Mouse (Mus musculus) right cerebral cortex, postnatal 25 days (tissue): ENCODE results near the gene Ly86.

Source experiments
- DNase-seq: peaks from one replicate; pipeline ENCODE4 v3.0.0; 2022

Gene Ly86

DNA sequence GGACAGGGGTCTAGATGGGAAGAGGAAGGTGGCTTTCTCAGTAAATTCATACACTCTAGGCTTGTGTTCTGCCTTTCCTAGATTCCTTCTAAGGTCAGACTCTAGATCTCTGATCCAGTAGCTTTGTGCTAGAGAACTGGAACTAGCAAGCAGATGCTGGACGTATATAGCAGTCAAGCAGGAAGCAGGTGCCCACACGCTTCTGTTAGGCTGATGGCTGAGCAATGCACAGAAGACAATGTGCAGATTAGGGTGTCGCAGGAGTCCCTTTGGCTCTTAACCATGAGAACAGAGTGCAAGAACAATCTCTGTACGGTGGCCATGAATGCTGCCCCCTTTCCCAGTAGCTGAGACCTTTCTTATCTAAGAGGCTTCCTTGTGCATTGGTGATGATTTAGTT lies 9.4 kb downstream of the Ly86 start:
- DNase-seq, result no peak

DNA sequence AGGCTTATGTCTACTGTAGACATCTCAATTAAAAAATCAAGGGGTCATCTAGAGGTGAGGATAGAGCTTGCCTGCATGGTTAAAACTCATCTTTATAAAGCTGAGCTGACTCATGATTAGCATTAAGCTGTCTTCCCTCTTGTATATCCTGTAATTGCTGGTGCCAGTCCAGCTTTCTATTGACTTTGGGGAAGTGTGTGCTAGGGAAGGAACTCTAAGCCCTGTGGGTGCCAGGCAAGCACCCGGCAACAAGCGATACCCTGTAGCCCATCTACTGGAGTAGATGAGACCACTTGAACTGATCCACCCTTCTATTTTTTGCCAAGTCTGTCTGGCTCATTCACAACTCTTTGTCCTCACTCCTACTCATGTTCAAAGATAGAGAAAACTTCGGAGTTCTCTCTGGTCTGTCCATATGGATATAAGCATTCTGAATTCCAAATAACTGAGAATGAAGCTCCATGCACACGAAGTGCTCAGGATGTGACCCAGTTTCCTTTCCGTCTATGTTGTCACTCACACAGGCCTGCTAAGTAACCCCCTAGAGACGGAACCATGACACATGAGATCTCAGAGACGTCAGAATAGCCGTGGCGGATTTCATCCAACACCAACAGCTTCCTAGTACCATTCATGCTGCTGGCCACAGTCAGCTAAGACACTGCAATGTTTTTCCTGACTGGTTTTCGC lies 10.8 kb downstream of the Ly86 start:
- no peak for DNase-seq

DNA sequence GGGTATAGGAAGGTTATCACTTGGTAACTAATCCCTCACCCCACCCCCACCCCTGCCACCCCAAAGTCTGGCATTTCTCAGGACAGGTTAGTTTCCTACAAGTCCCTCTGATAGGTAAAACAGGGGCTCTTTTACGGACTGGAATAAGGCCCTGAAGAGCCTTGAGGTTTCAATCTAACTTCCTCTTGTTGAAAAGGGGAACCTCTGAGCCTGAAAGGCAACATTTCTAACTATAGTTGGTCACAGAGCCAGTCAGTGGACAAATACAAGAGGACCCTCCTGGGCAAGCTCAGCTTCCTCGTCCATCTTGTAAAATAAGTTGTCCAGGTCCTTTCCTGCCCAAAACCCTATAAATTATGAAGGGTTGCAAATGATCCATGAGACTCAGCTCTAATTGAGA lies 11.5 kb downstream of the Ly86 start:
- no peak for DNase-seq

DNA sequence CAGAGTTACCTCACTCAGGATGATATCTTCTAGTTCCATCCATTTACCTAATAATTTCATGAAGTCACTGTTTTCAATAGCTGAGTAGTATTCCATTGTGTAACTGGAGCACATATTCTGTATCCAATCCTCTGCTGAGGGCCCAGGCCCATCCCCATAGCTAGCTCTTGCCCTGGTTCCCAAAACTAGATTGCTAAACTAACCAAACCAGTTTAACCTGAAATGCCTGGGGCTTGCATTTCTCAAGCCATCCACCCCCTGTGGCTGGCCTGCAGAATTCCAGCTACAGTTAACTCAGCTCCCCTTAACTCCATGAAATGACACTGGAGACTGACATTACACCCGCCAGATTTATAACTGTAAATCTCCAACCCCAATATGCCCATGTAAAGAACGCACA lies 13.1 kb downstream of the Ly86 start:
- DNase-seq, result no peak

DNA sequence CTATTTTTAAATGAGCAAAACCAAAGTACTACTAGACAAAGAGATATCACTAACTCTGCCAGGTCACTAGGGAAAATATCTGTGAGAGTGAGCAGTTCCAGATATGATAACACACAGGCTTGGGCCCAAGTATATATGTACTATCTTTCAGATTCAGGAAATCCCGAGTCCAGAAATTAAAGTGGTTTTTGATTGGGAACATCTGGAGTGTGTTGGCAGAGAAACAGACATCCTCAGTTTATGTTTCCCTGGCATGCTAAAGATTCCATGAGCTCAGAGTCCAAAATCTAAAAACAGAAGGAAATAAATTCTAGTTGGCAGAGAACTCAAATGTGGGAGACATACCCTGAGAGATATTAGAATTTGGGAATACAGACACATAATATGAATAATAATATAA lies 16.2 kb downstream of the Ly86 start:
- no peak for DNase-seq

DNA sequence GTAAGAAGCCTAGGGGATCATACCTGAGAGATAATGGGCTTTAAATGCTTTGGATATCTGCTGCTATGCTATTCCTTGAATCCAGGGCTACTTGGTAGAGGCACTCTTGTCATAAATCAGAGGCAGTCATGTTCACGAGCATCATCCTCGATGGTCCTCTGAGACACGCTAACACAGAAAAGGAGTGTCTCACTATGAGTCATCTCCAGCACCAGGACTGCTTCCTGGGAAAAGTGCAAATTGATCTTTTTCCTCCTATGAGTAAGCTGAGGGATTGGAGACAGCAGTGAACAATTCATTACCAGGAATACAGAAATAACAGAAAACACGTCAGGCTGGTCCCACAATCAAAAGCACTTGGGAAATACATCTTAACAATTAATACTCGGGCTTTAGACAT lies 19.3 kb downstream of the Ly86 start:
- DNase-seq, result no peak

DNA sequence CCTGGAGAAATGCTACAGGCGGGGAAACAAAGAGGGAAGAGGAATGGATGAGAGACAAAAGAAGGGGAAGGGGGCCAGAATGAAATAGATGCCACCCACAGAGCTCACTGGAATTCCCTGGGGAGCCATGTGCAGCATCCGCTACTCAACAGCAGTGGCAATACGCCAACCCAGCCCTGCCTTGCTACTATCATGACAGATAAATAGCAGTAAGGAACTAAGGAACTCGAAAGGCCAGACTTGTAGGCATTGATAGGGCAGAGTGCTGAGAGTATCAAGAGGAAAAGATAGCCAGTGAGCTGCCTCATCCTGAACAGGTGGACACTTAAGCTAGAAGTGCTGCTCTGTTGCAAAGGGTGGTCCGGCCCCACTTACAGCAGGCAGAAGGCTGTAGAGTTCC lies 31.4 kb downstream of the Ly86 start:
- no peak for DNase-seq

DNA sequence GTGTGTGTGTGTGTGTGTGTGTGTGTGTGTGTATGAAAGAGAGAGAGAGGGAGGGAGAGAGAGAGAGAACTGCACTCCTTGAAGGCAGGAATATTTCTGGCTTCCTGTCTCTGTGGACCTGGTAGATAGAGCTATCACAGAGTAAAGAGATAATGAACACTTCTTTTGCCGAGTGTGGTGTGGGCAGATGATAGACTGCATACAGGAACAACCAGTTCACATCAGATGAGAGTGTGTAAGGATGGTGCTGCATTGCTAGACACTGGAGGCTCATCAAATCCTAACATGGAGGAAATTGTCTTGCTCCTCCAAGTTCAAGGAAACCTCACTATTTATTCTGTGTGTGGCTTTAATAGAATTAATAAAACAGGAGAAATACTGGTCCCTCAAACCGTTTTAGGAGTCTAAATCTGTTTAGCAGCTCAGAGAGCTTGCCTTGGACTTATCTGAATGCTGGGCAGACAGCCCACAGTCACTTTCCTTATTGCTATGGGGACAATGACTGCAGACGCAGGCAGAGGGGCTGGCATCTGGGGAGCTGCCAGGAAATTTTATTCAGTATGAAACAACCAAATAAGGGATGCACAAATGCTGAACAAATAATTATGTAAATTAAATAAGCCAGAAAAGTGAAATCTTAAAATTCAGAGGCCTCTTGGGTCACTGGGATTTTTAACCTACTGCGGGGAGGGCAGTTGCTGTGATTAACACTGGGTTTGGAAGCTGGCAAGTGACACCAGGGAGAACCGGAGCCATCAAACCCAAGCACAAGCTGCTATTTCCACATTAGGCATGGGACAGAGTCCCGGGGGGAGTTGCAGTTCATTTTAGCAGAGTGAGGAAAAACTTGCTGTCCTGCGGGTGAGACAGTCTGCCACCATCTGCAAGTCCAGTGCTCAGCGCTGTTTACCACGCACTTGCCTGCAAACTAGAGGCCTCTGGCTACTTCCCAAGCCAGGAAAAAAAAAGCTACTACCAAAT lies 43.5 kb downstream of the Ly86 start:
- peak; percentile 16 for DNase-seq

DNA sequence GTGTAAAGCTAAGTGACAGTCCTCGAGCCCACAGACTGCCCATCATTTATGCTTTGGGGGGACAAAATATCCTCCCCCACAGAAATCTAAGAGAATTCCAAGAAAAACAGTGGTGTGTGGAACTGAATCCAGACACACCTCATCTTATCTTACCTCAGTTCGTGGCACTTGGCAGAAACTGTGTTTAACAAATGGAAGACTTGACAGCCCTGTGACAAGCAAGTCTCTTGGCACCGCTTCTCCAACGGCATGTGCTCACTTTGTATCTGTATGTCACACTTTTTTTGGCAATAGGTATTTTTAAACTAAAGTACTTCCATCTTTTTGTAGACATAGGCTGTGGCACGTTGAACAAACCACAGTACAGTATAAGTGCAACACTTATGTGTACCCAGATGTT lies 44.3 kb downstream of the Ly86 start:
- DNase-seq, result no peak

DNA sequence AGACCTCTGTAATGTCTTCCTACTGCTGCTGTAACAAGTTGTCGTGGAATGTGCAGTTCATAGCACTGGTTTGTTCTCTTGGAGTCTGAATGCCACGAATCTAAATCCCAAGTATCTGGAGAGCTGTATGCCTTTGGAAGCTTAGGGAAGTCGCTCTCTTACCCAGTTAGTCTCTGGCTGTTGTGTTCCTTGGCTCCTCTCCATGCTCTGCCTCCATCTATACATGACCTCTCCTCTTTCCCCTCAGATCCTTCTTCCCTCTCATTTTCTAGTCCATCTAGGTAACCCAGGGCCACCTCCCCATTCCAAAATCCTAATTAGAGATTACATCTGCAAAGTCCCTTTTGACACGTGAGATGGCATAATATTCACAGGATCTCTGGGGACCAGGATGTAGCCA lies 53.8 kb downstream of the Ly86 start:
- DNase-seq, result no peak

DNA sequence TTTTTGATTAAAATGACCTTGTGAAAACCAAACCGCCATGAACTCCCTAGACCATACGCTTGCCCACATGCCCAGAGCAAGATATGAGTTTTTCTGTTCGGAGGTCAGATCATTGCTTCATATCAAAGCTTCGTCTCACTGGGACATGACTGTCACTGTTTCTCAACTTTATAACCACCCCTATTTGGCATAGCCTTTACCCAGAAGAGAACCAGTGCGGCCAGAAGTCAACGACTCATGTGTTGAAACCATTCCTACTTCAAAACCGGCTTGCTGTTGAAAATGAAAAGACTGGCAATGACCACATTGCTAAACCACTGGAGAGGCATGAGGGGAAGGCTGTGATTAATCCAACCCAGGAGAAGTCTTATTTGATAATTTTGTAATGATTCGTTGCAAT lies 54.3 kb downstream of the Ly86 start:
- DNase-seq, result no peak

DNA sequence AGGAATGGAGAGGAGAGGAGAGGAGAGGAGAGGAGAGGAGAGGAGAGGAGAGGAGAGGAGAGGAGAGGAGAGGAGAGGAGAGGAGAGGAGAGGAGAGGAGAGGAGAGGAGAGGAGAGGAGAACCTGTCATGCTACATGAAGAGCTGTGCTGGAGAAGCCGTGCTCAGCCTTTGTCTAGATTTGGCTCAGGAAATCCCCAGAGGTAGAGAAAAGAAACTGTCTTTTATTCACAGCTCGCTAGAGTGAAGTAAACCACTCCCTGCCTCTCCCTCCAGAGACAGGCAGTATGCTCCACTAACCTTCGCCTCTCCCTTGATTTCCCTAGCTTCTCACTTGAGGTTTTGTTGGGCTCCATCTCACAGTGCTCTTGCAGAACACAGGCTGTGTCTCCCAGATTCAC lies 57.4 kb downstream of the Ly86 start:
- no peak for DNase-seq

DNA sequence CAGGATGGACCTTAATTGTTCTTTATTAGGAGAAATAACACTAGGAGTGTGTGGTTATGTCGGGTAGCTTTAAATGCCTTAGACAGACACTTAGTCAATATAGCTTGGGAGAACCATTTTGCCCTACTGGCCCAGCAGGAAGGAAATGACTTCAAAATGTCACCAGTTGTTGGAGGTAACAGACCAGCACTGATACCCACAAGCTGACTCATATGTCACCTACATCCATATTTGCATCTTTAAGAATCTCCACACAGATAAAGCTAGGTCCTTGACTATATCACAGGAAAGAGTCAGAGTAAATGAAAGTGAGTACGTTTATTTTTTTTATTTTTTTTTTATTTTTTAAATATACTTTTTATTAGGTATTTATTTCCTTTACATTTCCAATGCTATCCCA lies 58.7 kb downstream of the Ly86 start:
- DNase-seq, result no peak

DNA sequence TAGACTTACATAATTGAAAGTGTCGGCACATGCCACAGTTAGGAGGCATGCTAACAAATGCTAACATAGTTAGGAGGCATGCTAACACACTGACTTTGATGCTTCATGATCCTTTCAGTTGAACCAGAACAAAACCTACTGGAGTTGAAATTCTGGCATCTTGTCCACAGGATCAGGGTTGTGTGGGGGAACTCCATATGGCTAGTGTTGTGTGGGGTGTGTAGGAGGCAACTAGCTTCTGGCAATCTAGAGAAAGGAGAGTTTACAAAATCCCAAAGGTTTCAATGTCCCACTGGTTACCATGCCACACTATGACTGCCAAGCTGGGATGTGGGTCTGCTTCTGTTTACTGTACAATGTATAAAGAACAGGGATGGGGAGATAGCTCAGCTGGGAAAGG lies 70.7 kb downstream of the Ly86 start:
- DNase-seq, result peak; percentile 54

DNA sequence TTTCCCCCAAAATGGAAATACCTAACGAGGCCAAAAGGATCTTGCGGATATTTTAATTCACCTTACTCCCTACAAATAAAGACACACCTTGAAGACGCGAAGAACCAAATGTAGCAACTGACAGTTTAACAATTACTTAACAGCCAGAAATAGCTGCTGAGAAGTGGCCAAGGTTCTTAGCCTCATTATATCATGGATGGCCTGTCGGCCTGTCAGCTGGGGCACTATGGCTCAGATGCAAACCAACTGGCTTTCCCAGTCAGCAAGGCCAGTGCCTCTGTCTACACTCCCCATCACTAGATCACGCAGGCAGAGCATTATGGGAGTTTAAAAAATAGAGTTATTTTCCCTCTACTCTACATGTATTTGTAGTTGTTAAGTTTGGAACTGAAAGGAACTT lies 78.4 kb downstream of the Ly86 start:
- no peak for DNase-seq

DNA sequence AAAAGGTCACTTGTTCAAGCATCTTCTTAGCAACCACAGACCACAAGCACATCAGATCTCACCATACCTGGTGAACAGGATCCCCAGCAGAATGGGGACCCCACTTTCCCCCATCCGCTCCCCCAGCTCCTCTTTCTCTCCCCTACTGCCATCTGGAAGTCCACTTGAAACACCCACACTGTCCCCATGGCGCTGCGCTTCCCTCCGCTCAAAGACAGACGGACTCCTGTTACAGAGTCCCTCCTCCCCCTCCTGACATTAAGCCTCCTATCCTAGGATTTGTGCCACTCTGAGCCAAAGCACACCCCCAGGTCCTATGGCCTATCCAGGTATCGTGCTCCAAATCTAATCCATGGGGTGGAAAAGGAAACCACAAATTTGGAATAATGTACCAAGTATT lies 79.9 kb downstream of the Ly86 start:
- DNase-seq, result peak; percentile 38

DNA sequence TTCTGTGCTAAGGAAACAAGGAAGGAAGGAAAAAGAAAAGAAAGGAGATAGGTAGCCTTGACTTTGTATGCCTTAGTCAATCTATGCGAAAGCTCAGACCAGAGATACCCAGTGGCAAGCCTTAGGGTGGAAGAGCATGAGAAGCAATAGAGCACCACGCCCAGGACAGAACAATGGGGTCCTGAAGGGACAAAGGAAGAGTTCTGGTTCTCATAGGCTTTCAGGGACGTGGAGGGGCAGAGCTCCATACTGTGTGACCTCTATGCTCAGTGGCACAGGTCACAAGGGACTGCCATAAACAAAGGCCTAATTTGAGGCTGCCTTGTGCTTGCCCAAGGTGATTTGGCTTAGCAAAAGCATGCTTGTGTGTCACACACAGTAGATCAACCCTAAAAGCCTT lies 80.4 kb downstream of the Ly86 start:
- no peak for DNase-seq

DNA sequence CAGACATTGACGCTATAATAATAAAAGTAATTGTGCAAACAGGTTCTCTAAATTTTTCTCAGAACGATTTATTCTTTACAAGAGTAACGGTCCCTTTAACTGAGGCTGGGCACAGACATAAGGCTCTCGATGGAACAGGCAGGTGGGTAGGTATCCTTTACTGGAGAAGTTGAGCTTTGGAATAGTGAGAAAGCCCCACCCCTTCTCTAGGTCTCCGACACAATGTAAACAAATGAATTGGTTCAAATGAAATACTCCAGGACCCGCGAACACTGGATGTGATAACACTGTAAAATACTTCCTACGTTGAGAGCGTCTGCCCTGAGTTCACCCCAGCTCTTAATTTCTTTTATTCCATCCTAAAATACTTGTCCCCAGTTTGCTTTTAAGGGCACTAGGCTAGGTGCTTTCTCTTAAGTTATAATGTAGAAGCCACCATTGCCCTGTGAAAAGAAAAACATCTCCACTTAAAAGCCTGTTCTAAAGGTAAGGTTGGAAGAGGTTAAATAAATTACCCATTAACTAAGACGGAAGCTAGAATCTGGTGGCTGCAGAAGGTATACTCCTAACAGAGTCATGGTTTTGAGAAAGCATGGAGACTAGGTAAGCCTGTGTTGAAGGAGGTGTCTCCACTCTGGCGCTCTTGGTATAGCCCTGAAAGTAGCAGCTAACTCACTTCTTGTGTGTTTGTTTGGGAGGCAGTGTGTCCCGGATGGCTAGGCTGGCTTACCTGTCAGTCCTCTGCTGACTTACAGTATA lies 81.7 kb downstream of the Ly86 start:
- DNase-seq, result no peak

DNA sequence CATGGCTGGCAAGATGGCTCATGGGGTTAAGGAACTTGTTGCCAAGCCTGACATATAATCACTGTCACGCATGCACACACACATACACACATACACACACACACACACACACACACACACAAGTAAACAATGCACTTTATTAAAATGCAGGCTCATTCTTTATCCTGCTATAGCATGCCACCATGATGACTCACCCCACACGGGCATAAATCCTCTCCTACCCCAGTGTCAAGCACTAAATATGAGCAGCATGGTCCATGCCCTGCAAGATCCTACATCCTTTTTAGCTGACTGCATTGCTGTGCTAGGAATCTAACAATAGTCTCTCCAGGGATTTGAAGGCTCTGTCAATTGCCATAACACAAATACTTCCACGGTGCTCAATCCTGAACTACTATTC lies 83.5 kb downstream of the Ly86 start:
- DNase-seq, result no peak

DNA sequence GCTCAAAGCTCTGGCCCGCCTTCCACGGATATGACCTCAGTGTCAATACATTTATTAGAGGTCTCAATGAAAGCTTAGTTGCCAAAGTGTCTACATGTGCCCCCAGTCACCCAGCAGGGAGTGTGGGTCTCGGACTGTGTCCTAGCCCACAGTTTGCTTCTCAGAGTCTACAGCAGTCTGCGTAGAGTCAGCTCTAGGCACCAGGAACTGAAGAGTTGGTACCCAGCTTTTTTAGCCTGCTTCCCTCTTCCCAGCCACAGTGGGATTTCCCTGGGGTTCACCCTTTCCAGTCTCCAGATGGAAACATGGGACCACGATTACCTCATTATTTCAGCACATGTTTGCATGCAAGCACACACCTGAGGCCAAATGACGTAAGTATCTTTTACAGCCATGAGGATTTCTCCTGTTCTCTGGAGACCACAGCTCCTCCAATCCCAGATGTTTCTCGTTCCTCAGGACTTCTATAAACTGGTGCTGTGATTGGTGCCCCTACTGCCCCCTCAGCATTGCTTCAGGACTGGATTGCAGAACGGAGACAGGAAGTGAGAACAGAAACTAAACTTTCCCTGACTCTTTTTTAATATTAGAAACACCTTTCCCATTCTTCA lies 84.8 kb downstream of the Ly86 start:
- no peak for DNase-seq

DNA sequence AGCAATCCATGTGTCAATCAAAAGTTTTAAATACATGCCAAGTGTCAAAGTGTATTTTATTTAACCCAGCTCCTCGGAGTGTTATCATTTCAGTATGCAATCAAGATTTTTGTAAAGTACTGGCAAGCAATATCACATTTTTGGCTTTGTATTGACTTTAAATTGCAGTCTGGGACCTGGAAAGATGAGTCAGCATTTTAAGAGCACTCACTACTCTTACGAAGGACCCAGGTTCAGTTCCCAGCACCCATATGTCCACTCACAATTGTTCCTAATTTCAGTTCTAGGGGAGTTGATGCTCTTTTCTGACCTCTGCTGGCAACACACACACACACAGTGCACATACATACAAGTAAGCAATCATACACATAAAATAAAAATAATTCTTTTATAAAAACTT lies 86.7 kb downstream of the Ly86 start:
- no peak for DNase-seq

DNA sequence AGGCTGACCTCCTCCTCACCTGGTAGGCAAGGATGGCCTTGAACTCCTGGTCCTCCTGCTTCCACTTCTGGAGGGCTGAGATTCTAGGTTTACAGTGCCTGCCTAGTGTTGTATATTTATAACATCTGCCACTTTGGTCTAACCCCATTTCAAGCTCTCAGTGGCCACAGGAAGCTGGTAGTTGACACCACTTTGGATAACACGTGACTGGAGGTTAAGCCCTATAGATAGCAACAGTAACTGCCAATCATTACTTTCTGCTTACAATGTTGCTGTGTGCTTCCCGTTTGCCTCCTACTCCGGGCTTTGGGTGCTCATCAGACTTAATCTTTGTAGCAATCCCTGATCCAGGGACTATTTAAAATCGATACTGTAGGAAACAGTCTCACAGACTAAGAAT lies 87.6 kb downstream of the Ly86 start:
- DNase-seq, result no peak

DNA sequence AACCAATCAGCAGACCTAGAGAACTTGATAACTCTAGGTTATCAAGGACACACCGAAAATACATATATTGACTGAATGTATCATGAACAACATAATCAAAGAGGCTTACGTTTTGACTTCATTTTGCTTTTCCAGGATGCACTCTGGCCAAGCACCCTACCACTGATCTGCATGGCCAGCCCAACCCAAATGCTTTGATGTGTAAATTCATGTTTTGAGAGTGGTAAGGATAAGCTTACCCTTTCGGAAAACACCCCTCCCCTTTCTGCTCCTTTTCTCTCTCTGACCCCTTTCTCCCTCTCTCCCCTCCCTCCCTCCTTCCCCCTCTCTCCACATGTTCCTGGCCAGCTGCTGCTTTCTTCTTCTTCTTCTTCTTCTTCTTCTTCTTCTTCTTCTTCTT lies 88.1 kb downstream of the Ly86 start:
- DNase-seq, result no peak
